ENCODE assay signal across 1 mouse cellular context in genomic region chr7:27508648-27509005, GRCm38 (mm10).
TF ChIP-seq lines count a peak whose summit lies in the region.

No protein-coding gene starts in this region.

TF ChIP-seq in MEL, 35 proteins besides CTCF, POLR2A, EP300 and RAD21:
- TF ChIP-seq MYC (IDR thresholded peaks at IDR 0.05; ENCODE audit: low read depth, low read length) (no peak), ZC3H11A (IDR thresholded peaks at IDR 0.05; ENCODE audit: low read depth, low read length) (peak; percentile 50), E2F4 (IDR thresholded peaks at IDR 0.05; ENCODE audit: borderline replicate concordance, low read depth, low read length) (no peak), BHLHE40 (IDR thresholded peaks at IDR 0.05; ENCODE audit: borderline replicate concordance, low read depth, low read length) (no peak), ZMIZ1 (IDR thresholded peaks at IDR 0.05; ENCODE audit: low read depth, low read length) (no peak), TCF12 (IDR thresholded peaks at IDR 0.05; ENCODE audit: low read depth, low read length) (no peak), CHD2 (IDR thresholded peaks at IDR 0.05; ENCODE audit: low read length) (no peak), ETS1 (IDR thresholded peaks at IDR 0.05; ENCODE audit: low read depth, low read length) (peak; percentile 12; the same call in 1 of the 2 replicates), GATA1 (IDR thresholded peaks at IDR 0.05; ENCODE audit: low read depth, low read length) (no peak), USF1 (IDR thresholded peaks at IDR 0.05; ENCODE audit: low read depth, low read length) (no peak), MYB (IDR thresholded peaks at IDR 0.05; ENCODE audit: low read depth, low read length) (no peak), GABPA (IDR thresholded peaks at IDR 0.05; ENCODE audit: low read depth, low read length) (no peak), CHD1 (IDR thresholded peaks at IDR 0.05; ENCODE audit: low read depth, low read length) (no peak), NRF1 (IDR thresholded peaks at IDR 0.05; ENCODE audit: insufficient read depth, low read depth, low read length, poor library complexity, severe bottlenecking) (no peak), USF2 (IDR thresholded peaks at IDR 0.05; ENCODE audit: borderline replicate concordance in 1 of 2, insufficient read depth in 1 of 2, low read depth in 1 of 2, low read length in 2 of 2) (no peak), TAL1 (IDR thresholded peaks at IDR 0.05; ENCODE audit: low read length) (no peak), MAX (IDR thresholded peaks at IDR 0.05; ENCODE audit: low read length) (no peak), MXI1 (IDR thresholded peaks at IDR 0.05; ENCODE audit: low read depth, low read length) (peak; percentile 26; the same call in 1 of the 2 replicates), JUND (IDR thresholded peaks at IDR 0.05; ENCODE audit: low read depth, low read length) (no peak), KAT2A (conservative IDR thresholded peaks at IDR 0.05; ENCODE audit: low read depth, low read length) (no peak), SMC3 (IDR thresholded peaks at IDR 0.05; ENCODE audit: low read depth, low read length) (peak; percentile 83), SIN3A (IDR thresholded peaks at IDR 0.05; ENCODE audit: low read length) (peak; percentile 66), TBP (IDR thresholded peaks at IDR 0.05; ENCODE audit: low read depth, low read length) (no peak), MAZ (IDR thresholded peaks at IDR 0.05; ENCODE audit: low read depth, low read length) (0 out of 2 replicates have a peak, but pooled peaks have one; percentile 25), UBTF (IDR thresholded peaks at IDR 0.05; ENCODE audit: borderline replicate concordance, insufficient read depth, low read depth, low read length) (no peak), NELFE (IDR thresholded peaks at IDR 0.05; ENCODE audit: low read depth, low read length) (no peak), POLR2AphosphoS2 (IDR thresholded peaks at IDR 0.05; ENCODE audit: low read length) (no peak), HCFC1 (IDR thresholded peaks at IDR 0.05; ENCODE audit: low read depth, low read length) (no peak; the same call in 1 of the 2 replicates), ZKSCAN1 (IDR thresholded peaks at IDR 0.05; ENCODE audit: low read depth, low read length) (no peak), ELF1 (IDR thresholded peaks at IDR 0.05; ENCODE audit: low read depth, low read length) (no peak), RCOR1 (IDR thresholded peaks at IDR 0.05; ENCODE audit: low read depth, low read length) (no peak), MAFK (IDR thresholded peaks at IDR 0.05; ENCODE audit: borderline replicate concordance, low read depth, low read length) (no peak), POLR2AphosphoS5 (IDR thresholded peaks at IDR 0.05; ENCODE audit: borderline replicate concordance, low read depth, low read length) (no peak), MEF2A (IDR thresholded peaks at IDR 0.05; ENCODE audit: extremely low read depth, insufficient replicate concordance, low read depth, low read length, poor library complexity, severe bottlenecking) (no peak), ZNF384 (IDR thresholded peaks at IDR 0.05; ENCODE audit: low read depth, low read length) (no peak)
